Mouse (Mus musculus) heart, postnatal 25 days (tissue): ENCODE results near the gene Rasgef1c. TPM values are rescaled to one million over a fixed set of nuclear protein-coding genes. Genes with fewer than 3 reads are reported as not detected.

Source experiments
- DNase-seq: peaks from one replicate; pipeline ENCODE4 v3.0.0; 2022; ENCODE audit warnings: low spot score
- intact Hi-C: fragments of 180-260 bp; cut with DNase I; formaldehyde crosslinking; loops from one replicate; pipeline ENCODE4 v1.15.1; 2025
- microRNA-seq: library from miRNA; unstranded; fragments of <30 nt; microRNA quantifications from one replicate; pipeline ENCODE4 v1.2.0, GENCODE M21; 2022
- total RNA-seq, 2 experiments: library from RNA; stranded (reverse); gene quantifications; 2 replicates each; pipeline ENCODE4 v1.2.3; 2021

Rasgef1c gene
- total RNA-seq, 2 experiments from 2014 or later = 0.31 to 0.42 TPM

GRCm38 (mm10) chr11:50017511-50017910 is 115.9 kb downstream of the Rasgef1c start:
- no peak for DNase-seq
- intact Hi-C loops = no loop called here

DNA sequence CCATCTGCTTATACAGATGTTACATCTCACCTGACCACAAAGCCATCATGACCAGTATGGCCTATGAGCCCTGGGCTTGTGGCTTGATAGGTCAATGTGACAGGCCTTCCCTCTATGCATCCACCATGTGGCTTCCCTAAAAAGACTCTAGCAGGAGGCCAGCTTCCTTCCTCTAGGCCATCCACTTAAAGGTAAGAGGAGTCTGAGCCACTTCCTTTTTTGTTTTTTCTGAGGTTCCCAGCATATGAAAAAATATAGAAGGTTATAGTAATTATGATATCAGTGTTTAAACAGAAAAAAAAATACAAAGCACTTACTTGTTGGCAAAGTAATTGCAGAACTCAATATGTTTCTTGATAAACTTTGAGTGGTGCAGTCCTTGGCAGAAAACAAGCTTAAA is 117.2 kb downstream of the Rasgef1c start:
- DNase-seq = no peak
- intact Hi-C loops = no loop called here

GRCm38 (mm10) chr11:50022085-50022484 is 120.5 kb downstream of the Rasgef1c start:
- no peak for DNase-seq
- intact Hi-C loops = no loop called here

DNA sequence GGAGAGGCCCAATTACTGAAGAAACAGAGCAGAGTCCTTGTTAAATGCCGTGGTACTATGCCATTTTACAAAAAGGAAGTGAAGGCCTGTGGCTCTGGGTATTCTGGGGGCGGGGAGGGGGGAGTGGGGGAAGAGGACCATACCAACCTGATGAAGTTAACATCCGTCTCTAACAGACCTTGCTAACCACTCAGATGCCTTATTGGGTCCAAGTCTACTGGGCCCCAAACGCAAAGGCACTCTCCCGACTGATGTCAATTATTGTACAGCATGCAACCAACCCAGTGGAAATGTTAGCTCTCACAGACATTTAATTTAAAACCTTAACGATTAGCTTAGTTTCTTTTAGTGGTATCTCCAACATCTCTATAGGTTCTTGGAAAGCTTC is 122.8 kb downstream of the Rasgef1c start:
- intact Hi-C loops = no loop called here
- DNase-seq = no peak

- intact Hi-C loops = loop anchor here (5.0 kb wide), 4 partner anchors 37 to 202 kb away; partner anchors contain the start of gene Tbc1d9b
- peak; percentile 92 for DNase-seq
Observed at GRCm38 (mm10) chr11:50024833-50025720, 123.4 kb downstream of the Rasgef1c start, which contains the start of gene Rnf130. TSS of gene Rnf130 (plus strand) at chr11:50025346.

DNA sequence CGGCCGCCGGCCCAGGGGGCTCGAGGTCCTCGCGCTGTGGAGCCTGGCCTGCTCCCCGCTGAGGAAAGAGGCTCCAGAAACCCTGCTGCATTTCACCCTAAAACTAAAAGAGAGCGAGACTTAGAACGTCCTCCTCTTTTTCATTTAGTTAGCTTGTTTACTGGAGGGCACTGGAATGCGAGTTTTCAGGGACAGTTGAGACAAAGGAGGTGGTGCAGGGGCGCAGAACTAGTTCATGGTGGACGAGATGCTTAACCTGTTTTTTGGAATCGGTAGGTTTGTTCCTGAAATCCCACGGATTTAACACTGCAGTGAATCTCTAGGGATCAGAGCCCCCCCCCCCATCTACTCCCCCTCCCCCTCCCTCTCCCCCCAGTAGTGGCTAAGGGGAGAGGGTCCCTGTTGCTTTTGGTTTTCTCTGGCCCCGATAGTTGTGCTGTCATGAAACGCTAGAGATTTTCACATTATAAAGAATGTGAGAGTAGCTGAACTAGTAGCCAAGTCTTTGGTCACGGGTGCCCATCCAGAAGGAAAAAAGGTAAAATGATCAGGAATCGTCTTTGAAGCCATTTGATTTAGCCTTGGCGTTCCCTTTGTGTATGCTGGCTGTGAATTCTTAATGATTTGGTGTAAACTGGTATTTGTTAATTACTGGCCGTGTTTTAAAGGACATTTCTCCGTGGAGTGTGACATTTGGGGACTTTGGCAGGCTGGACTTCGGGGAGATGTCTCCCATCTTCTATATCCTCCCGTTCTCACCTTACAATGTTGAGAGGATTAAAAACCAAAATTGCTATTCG is 124.3 kb downstream of the Rasgef1c start:
- no peak for DNase-seq

GRCm38 (mm10) chr11:50026521-50027090 is 125.0 kb downstream of the Rasgef1c start:
- DNase-seq = no peak
- intact Hi-C loops = loop anchor here (5.0 kb wide), 4 partner anchors 36 to 201 kb away; partner anchors contain the start of gene Tbc1d9b

More for the DNA sequence above, 124.3 kb downstream of the Rasgef1c start:
- intact Hi-C loops = loop anchor here (5.0 kb wide), 4 partner anchors 36 to 201 kb away; partner anchors contain the start of gene Tbc1d9b

DNA sequence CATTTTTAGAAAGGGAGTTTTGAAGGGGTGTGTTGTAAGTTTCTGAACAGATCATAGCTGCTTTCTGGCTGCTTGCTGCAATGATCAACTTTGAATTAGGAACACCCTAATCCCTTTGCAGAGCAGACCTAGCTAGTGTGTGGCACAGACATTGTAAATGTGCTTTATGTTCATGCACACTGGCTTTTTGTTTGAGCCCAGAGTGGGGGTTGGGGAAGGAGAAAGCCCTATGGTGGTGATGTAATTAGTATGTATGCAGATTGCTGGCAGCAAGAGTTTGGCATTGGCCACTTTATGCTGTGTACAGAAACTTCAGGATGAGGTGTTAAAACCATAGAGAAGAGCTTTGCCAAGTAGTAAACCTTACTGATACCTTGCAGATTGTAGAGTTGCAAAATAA is 126.8 kb downstream of the Rasgef1c start:
- intact Hi-C loops = loop anchor here (5.0 kb wide), 4 partner anchors 34 to 199 kb away; partner anchors contain the start of gene Tbc1d9b
- DNase-seq = no peak

Small RNAs within 50 kb of the gene (microRNA-seq; reads per million reads assigned to microRNA genes)
- not detected for gene Gm23492

Other genes starting within 250 kb of the Rasgef1c start
- gene Scgb3a1, start 238.2 kb upstream of the Rasgef1c start, total RNA-seq = 1 to 10 TPM; 1.2 to 1.4 TPM
- 10 to 100 TPM; 20.9 to 25.0 TPM for gene Cnot6, start 189.1 kb upstream of the Rasgef1c start, total RNA-seq
- 10 to 100 TPM; 11.8 to 13.9 TPM for gene Gfpt2, start 107.7 kb upstream of the Rasgef1c start, total RNA-seq
- 10 to 100 TPM; 42.5 to 44.2 TPM for gene Mapk9, start 55.1 kb upstream of the Rasgef1c start, total RNA-seq
- 10 to 100 TPM; 48.6 to 50.6 TPM for gene Rnf130, start 123.5 kb downstream of the Rasgef1c start, total RNA-seq
- gene Tbc1d9b, start 229.6 kb downstream of the Rasgef1c start, total RNA-seq = 10 to 100 TPM; 42.9 to 43.9 TPM